Mouse (Mus musculus): Measurements from ENCODE around the gene Ptms. TPM values are rescaled to one million over a fixed set of nuclear protein-coding genes. Genes with fewer than 3 reads are reported as not detected.
A peak's percentile ranks its signal among the peaks of the same experiment; 100 is the strongest.

The Ptms gene
- polyA plus RNA-seq, 1 experiment = 168 TPM

DNA sequence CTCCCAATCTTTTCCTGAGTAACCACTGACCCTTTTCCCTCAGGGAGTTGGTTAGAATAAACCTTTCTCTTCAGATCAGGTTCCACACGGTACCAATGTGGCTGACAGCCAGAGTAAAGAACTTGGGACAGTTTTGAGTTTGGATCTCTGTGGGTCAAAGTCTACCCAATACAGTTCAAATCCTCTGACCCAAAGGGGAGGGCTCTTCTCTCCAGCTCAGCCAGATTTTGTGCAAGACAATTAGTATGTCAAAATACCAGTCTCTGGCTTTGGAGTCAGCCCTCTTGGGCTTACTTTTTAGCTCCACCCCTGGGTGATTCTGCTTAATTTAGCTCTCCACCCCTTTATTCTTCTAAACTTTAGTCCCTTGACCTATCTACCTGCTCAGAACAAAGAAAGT lies 10.3 kb upstream of the Ptms start:
- no peak overlapping the region for H3K4me3 ChIP-seq (ENCODE audit: control insufficient read depth, low read depth, low read length)
- H3K4me1 ChIP-seq (ENCODE audit: control insufficient read depth, insufficient read depth, low read length) = peaks cover 7% of the 10 kb centered on the region
- peak overlapping the region; percentile 25; the same call in 1 of the 2 replicates for H3K27ac ChIP-seq (ENCODE audit: control insufficient read depth, insufficient read depth, low read depth, low read length)
- H3K36me3 ChIP-seq (ENCODE audit: control insufficient read depth, insufficient read depth, low read length) = no peaks in the 10 kb centered on the region; the same call in none of the 2 replicates
- TF ChIP-seq CTCF (IDR thresholded peaks at IDR 0.05; ENCODE audit: control insufficient read depth, insufficient read depth, insufficient replicate concordance, low read depth, low read length) (no peak), POLR2A (IDR thresholded peaks at IDR 0.05; ENCODE audit: control insufficient read depth, low read depth, low read length) (no peak)
- no peaks in the 10 kb centered on the region for H3K27me3 ChIP-seq (ENCODE audit: control insufficient read depth, insufficient read depth, low read length)

DNA sequence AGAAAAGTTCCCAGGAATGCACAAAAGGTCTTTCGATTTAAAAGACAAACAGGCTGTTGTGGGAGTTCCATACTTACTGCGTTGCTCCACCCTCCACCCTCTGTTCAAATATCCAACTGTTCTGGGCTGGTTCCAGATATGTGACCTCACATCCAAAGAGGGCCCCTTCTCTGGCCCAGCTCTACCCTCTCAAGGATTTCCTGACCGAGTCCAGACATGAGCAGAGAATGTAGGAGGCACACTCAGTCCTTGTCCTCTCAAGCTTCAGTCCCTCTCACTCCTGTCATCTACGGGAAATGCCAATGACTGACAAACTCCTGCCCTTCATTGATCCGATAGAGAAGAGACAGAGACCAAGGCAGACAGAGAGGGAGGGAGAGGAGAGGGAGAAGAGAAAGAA lies 6.0 kb upstream of the Ptms start:
- TF ChIP-seq CTCF (IDR thresholded peaks at IDR 0.05; ENCODE audit: control insufficient read depth, insufficient read depth, insufficient replicate concordance, low read depth, low read length) (no peak), POLR2A (IDR thresholded peaks at IDR 0.05; ENCODE audit: control insufficient read depth, low read depth, low read length) (no peak)
- Histone ChIP-seq H3K36me3 (ENCODE audit: control insufficient read depth, insufficient read depth, low read length) (no peaks in the 10 kb centered on the region), H3K27me3 (ENCODE audit: control insufficient read depth, insufficient read depth, low read length) (no peaks in the 10 kb centered on the region), H3K4me3 (ENCODE audit: control insufficient read depth, low read depth, low read length) (no peak overlapping the region), H3K27ac (ENCODE audit: control insufficient read depth, insufficient read depth, low read depth, low read length) (no peak overlapping the region), H3K4me1 (ENCODE audit: control insufficient read depth, insufficient read depth, low read length) (no peaks in the 10 kb centered on the region; the same call in 1 of the 2 replicates)

DNA sequence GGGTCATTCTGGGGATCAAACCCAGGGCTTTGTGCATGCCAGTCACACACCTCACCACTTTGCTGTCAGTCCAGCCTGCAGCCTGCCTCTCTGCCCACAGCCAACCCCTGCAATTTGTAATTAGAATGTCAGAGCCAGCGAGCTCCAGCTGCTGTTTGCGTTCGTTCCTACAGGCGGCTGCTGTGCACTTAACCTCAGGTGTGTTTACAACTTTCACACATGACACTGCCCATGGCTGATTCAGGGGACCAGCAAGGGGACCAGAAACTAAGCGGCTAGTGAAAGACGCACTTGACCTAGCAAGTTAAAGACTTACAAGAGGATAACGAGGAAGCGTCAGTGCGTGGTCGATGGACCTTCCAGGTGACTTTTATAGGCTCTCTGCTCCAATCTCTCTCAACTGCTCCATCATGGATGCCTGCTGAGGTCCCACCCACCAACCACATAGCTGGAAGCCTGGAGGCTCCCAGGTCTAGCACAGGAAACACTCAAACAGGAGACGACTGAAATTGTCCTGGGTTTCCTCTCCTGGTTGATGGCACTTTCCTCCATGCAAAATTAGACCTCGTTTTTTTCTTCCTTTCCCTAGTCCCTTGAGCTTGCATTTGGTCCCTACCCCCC lies 5.4 kb upstream of the Ptms start:
- no peaks in the 10 kb centered on the region for H3K27me3 ChIP-seq (ENCODE audit: control insufficient read depth, insufficient read depth, low read length)
- H3K4me3 ChIP-seq (ENCODE audit: control insufficient read depth, low read depth, low read length) = no peak overlapping the region
- H3K36me3 ChIP-seq (ENCODE audit: control insufficient read depth, insufficient read depth, low read length) = no peaks in the 10 kb centered on the region
- no peak overlapping the region for H3K27ac ChIP-seq (ENCODE audit: control insufficient read depth, insufficient read depth, low read depth, low read length)
- no peaks in the 10 kb centered on the region for H3K4me1 ChIP-seq (ENCODE audit: control insufficient read depth, insufficient read depth, low read length)
- TF ChIP-seq CTCF (IDR thresholded peaks at IDR 0.05; ENCODE audit: control insufficient read depth, insufficient read depth, insufficient replicate concordance, low read depth, low read length) (no peak), POLR2A (IDR thresholded peaks at IDR 0.05; ENCODE audit: control insufficient read depth, low read depth, low read length) (no peak)

DNA sequence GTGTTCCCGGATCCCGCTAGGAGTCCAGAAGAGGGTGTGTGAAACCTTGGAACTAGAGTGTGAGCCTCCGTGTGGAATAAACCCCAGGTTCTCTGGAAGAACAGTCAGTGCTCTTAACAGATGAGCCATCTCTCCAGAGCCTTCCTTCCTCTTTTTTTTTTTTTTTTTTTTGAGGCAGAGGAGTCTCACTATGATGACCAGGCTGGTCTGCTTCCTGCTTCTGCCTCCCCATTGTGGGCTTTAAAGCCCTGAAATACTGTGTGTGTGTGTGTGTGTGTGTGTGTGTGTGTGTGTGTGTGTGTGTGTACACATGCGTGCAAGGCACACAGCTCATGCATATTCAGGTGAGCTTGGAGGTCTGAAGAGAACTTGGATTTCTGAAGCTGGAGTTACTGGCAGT lies 1.6 kb upstream of the Ptms start:
- TF ChIP-seq CTCF (IDR thresholded peaks at IDR 0.05; ENCODE audit: control insufficient read depth, insufficient read depth, insufficient replicate concordance, low read depth, low read length) (no peak), POLR2A (IDR thresholded peaks at IDR 0.05; ENCODE audit: control insufficient read depth, low read depth, low read length) (no peak)
- Histone ChIP-seq H3K27me3 (ENCODE audit: control insufficient read depth, insufficient read depth, low read length) (peaks cover 5% of the 10 kb centered on the region), H3K4me1 (ENCODE audit: control insufficient read depth, insufficient read depth, low read length) (peaks cover 10% of the 10 kb centered on the region), H3K4me3 (ENCODE audit: control insufficient read depth, low read depth, low read length) (no peak overlapping the region), H3K27ac (ENCODE audit: control insufficient read depth, insufficient read depth, low read depth, low read length) (peak overlapping the region; percentile 63), H3K36me3 (ENCODE audit: control insufficient read depth, insufficient read depth, low read length) (no peaks in the 10 kb centered on the region)

DNA sequence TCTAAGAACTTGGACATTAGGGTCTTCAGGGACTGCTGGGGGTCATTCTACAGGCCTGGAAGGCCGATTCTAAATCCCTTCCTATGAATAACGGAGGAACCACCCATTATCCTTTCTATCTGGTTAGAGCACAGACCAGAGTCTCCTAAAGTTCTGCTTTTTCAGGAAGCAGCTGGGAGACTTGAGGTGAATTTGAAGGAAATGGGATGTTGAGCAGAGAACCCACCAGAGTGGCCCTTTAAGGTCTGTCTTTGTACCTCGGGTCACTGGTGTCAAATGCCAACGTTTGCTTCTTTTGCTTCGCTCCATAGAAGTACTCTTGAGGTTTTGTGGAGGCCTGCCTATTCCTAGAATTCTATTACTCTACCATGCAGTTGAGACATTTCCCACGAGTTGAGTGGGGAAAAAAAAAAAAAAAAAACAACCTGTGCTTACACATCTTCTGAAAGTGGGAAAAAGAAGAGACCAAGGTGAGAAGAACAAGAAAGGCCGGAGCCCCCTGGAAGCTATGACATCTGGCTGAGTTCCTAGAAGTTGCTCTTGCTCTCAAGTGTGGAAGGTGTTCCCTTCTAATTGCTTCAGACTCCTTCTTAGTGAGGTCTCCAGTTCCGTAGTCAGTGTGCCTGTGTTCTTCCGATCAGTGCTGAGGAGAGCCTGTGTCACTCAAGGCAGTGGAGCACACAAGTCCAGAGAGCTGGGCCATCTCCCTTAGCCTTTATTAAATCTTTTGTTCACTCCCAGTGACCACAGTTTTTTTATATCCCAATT lies 599 bp upstream of the Ptms start:
- TF ChIP-seq CTCF (IDR thresholded peaks at IDR 0.05; ENCODE audit: control insufficient read depth, insufficient read depth, insufficient replicate concordance, low read depth, low read length) (no peak), POLR2A (IDR thresholded peaks at IDR 0.05; ENCODE audit: control insufficient read depth, low read depth, low read length) (no peak)
- Histone ChIP-seq H3K27ac (ENCODE audit: control insufficient read depth, insufficient read depth, low read depth, low read length) (peak overlapping the region; percentile 97), H3K4me1 (ENCODE audit: control insufficient read depth, insufficient read depth, low read length) (peaks cover 18% of the 10 kb centered on the region), H3K27me3 (ENCODE audit: control insufficient read depth, insufficient read depth, low read length) (peaks cover 5% of the 10 kb centered on the region), H3K4me3 (ENCODE audit: control insufficient read depth, low read depth, low read length) (peak overlapping the region; percentile 88), H3K36me3 (ENCODE audit: control insufficient read depth, insufficient read depth, low read length) (no peaks in the 10 kb centered on the region)

DNA sequence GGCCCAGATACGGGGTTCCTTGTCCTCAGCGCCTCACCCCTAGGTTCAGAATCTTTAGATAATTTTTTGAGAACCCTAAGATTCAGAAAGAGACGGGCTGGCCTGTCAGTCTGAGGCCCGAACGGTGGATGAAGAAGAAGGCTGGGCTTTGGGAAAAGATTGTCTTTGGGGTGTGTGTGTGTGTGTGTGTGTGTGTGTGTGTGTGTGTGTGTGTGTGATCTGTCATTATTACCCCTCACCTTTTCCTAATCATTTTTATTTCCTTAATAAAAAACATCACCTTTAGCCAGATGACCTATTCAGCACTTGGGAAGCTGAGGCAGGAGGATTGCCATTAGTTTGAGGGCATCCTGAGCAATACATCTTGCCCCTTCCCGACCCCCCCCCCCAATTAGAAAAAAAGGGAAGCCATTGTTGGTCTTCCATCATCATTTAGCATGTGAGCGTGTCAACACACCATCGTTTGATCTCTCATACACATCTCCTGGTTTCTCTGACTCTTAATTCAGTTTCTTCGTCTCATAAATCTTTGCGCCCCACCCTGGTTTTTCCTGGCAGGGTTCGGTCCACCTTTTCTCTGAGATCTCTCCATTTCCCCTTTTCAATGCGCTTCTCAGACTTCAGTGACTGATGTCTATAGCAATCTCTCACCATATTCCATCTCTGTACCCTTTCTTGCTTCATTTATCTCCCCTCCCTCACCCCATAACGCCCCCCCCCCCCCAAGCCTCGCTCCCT lies 844 bp downstream of the Ptms start:
- Histone ChIP-seq H3K4me1 (ENCODE audit: control insufficient read depth, insufficient read depth, low read length) (peaks cover 23% of the 10 kb centered on the region), H3K27ac (ENCODE audit: control insufficient read depth, insufficient read depth, low read depth, low read length) (peak overlapping the region; percentile 81), H3K27me3 (ENCODE audit: control insufficient read depth, insufficient read depth, low read length) (peaks cover 5% of the 10 kb centered on the region), H3K4me3 (ENCODE audit: control insufficient read depth, low read depth, low read length) (peak overlapping the region; percentile 92), H3K36me3 (ENCODE audit: control insufficient read depth, insufficient read depth, low read length) (no peaks in the 10 kb centered on the region)
- no peak for TF ChIP-seq POLR2A (IDR thresholded peaks at IDR 0.05; ENCODE audit: control insufficient read depth, low read depth, low read length)
- no peak for TF ChIP-seq CTCF (IDR thresholded peaks at IDR 0.05; ENCODE audit: control insufficient read depth, insufficient read depth, insufficient replicate concordance, low read depth, low read length)

DNA sequence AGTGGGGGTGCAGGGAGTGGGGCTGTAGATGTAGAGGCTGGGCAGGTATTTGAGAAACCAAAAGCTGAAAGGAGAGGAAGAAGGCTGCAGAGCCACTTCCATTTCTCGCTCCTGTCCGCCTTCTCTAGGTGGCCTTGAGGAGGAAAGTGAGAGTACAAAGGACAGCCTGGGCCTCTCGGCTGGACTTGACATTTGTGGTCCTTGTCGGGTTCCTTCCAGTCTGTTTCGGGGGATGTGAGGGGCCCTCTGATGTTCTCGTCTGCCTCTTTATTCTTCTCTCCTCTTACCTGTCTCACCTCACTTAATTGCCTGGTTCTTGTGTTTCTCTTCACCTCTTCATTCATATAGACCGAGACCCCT lies 1.6 kb downstream of the Ptms start:
- Histone ChIP-seq H3K27ac (ENCODE audit: control insufficient read depth, insufficient read depth, low read depth, low read length) (peak overlapping the region; percentile 46), H3K4me3 (ENCODE audit: control insufficient read depth, low read depth, low read length) (peak overlapping the region; percentile 92), H3K4me1 (ENCODE audit: control insufficient read depth, insufficient read depth, low read length) (peaks cover 24% of the 10 kb centered on the region), H3K36me3 (ENCODE audit: control insufficient read depth, insufficient read depth, low read length) (no peaks in the 10 kb centered on the region), H3K27me3 (ENCODE audit: control insufficient read depth, insufficient read depth, low read length) (peaks cover 5% of the 10 kb centered on the region)
- TF ChIP-seq POLR2A (IDR thresholded peaks at IDR 0.05; ENCODE audit: control insufficient read depth, low read depth, low read length) (0 out of 2 replicates have a peak, but pooled peaks have one; percentile 6), CTCF (IDR thresholded peaks at IDR 0.05; ENCODE audit: control insufficient read depth, insufficient read depth, insufficient replicate concordance, low read depth, low read length) (no peak)
